Mouse (Mus musculus) heart, postnatal 4 days (tissue): ENCODE measurements around the gene Glb1l2. TPM values are rescaled to one million over a fixed set of nuclear protein-coding genes. Genes with fewer than 3 reads are reported as not detected.

Source experiments
- DNase-seq: peaks from one replicate; pipeline ENCODE4 v3.0.0; 2021
- total RNA-seq, 2 experiments: library from RNA; stranded (reverse); gene quantifications; 2 replicates each; pipeline ENCODE4 v1.2.3; 2021

Glb1l2 gene
- under 1 TPM; 0.47 to 0.79 TPM for total RNA-seq

GRCm38 (mm10) chr9:26805935-26806666 lies at the start of gene Glb1l2:
Glb1l2 (minus strand) TSS chr9:26806468.
- peak; percentile 91 for DNase-seq

- no peak for DNase-seq
These were observed 24.8 kb upstream of the Glb1l2 start for GRCm38 (mm10) chr9:26831089-26831488.

- DNase-seq, result no peak
These were observed 13.7 kb upstream of the Glb1l2 start for GRCm38 (mm10) chr9:26819942-26820341.

GRCm38 (mm10) chr9:26808735-26809134 lies 2.5 kb upstream of the Glb1l2 start:
- DNase-seq, result no peak

GRCm38 (mm10) chr9:26804321-26804720 lies 1.9 kb downstream of the Glb1l2 start:
- no peak for DNase-seq

- no peak for DNase-seq
These were observed 5.9 kb downstream of the Glb1l2 start for GRCm38 (mm10) chr9:26800357-26800756.

- DNase-seq, result no peak
These were observed 7.5 kb downstream of the Glb1l2 start for GRCm38 (mm10) chr9:26798731-26799130.

- no peak for DNase-seq
These were observed 8.1 kb downstream of the Glb1l2 start for GRCm38 (mm10) chr9:26798205-26798604.

GRCm38 (mm10) chr9:26792829-26793228 lies 13.4 kb downstream of the Glb1l2 start:
- DNase-seq, result no peak

- DNase-seq, result no peak
These were observed 22.8 kb downstream of the Glb1l2 start for GRCm38 (mm10) chr9:26783414-26783975.

GRCm38 (mm10) chr9:26778421-26778820 lies 27.8 kb downstream of the Glb1l2 start:
- no peak for DNase-seq

- peak; percentile 48 for DNase-seq
These were observed 30.0 kb downstream of the Glb1l2 start for GRCm38 (mm10) chr9:26776122-26776902.

GRCm38 (mm10) chr9:26775700-26776099 lies 30.6 kb downstream of the Glb1l2 start:
- no peak for DNase-seq

GRCm38 (mm10) chr9:26768181-26768580 lies 38.1 kb downstream of the Glb1l2 start:
- no peak for DNase-seq

- no peak for DNase-seq
These were observed 43.8 kb downstream of the Glb1l2 start for GRCm38 (mm10) chr9:26762477-26762876.

GRCm38 (mm10) chr9:26760576-26760975 lies 45.7 kb downstream of the Glb1l2 start:
- no peak for DNase-seq

- peak; percentile 28 for DNase-seq
These were observed 46.2 kb downstream of the Glb1l2 start for GRCm38 (mm10) chr9:26760081-26760480.

- no peak for DNase-seq
These were observed 57.4 kb downstream of the Glb1l2 start for GRCm38 (mm10) chr9:26748893-26749292.

- no peak for DNase-seq
These were observed 59.1 kb downstream of the Glb1l2 start for GRCm38 (mm10) chr9:26747121-26747520.

GRCm38 (mm10) chr9:26742817-26743216 lies 63.5 kb downstream of the Glb1l2 start:
- no peak for DNase-seq

GRCm38 (mm10) chr9:26737116-26737515 lies 69.2 kb downstream of the Glb1l2 start:
- DNase-seq, result no peak

GRCm38 (mm10) chr9:26733986-26734385 lies 72.3 kb downstream of the Glb1l2 start:
- no peak for DNase-seq

- no peak for DNase-seq
These were observed 72.9 kb downstream of the Glb1l2 start, which contains the start of gene B3gat1 for GRCm38 (mm10) chr9:26733206-26733891. B3gat1 (plus strand) TSS chr9:26733728.
